Mouse (Mus musculus) midbrain, embryonic 10.5 days (tissue): ENCODE data around the gene Gm10406. TPM values are rescaled to one million over a fixed set of nuclear protein-coding genes. Genes with fewer than 3 reads are reported as not detected.
A peak's percentile ranks its signal among the peaks of the same experiment; 100 is the strongest.
"Not testable (repeated sequence)": the region's sequence is repeated elsewhere in the genome, so short reads cannot be mapped to it uniquely, and the experiment has no call there.

ENCODE experiments used
- DNase-seq: peaks from one replicate; pipeline ENCODE4 v3.0.0-alpha.2; 2017; ENCODE audit warnings: low spot score
- H3K27ac ChIP-seq: fragments of 300-500 bp; sonication (generic); replicated peaks from 2 replicates; pipeline ENCODE4 v1.5.1; 2016; ENCODE audit warnings: mild to moderate bottlenecking
- H3K27me3 ChIP-seq: fragments of 300-500 bp; sonication (generic); 2 replicates; pipeline ENCODE4 v1.6.1; 2016; ENCODE audit warnings: low read depth, mild to moderate bottlenecking; ENCODE audit not compliant: poor library complexity, severe bottlenecking
- H3K36me3 ChIP-seq: fragments of 300-500 bp; sonication (generic); 2 replicates; pipeline ENCODE4 v1.6.1; 2016; ENCODE audit warnings: mild to moderate bottlenecking, moderate library complexity
- H3K4me1 ChIP-seq: fragments of 300-500 bp; sonication (generic); 2 replicates; pipeline ENCODE4 v1.6.1; 2016
- H3K4me3 ChIP-seq: fragments of 300-500 bp; sonication (generic); 2 replicates; pipeline ENCODE4 v1.5.1; 2016; ENCODE audit warnings: mild to moderate bottlenecking, moderate library complexity
- H3K9me3 ChIP-seq: fragments of 300-500 bp; sonication (generic); replicated peaks from 2 replicates; pipeline ENCODE4 v1.6.1; 2016; ENCODE audit warnings: mild to moderate bottlenecking
- WGBS: fragments of 180-500 bp; shearing (Covaris S2); methylation state at CpG from one replicate; pipeline ENCODE4 v1.1.7; 2016; 5-methylcytosine and 5-hydroxymethylcytosine counted together
- polyA plus RNA-seq: library from polyadenylated mRNA; unstranded; fragments of >200 nt; fragmentation: Nextera tagmentation; extraction: Ambion mirVana; gene quantifications from 2 replicates; pipeline ENCODE4 v1.2.1, GENCODE M21; 2016

Gm10406 gene
- polyA plus RNA-seq: 0.98 and 1.4 TPM in 2 replicates

DNA sequence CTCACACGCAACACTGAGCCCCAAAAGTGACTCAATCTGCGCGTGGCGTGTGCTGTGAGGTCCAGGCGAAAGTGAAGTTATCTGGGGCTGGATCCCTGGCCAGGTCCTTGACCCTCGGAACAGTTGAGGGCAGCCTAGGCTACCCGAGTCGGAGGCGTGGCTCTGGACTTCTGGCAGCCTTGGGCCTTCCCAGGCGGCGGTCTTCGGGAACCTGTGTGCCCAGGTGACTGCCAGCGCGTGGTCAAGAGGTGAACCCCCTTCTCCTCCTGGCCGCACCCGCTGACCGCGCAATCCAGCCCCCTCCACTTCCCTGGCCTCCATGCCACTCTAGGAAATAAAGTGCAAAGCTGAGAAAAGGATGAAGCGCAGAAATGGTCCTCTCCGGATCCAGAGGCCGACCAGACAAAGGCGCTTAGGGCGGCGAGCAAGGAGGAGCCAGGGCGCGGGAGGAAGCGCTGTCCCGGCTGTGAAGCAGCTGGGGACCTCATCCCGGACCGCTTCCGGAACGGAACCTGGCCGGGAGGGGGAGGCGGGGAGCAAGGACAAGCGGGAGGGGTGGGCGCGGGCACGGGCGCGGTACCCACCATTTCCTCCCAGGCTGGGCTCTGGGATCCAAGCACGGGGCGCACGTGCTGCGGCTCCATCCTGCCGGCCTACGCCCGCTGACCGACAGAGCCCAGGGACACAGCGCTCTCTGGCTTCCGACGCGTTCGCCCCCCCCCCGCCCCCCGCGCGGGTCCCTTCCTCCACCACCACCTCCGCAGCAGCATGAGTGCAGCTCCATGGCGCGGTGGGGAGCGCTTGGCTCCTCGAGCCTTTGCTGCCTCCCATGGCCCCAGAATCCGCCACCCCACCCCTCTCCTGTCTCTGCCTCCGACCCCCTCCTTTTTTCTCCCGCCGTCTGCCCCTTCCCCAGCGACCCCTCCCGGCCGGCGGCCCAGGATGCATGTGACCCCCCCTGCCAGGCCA lies at the start of gene Gm10406:
Gene Gm10406, minus strand, starts transcription at position 669 of the 969 bp plus-strand sequence.
- WGBS: 2% methylated on average over 53 of the region's 70 CpGs

GRCm38 (mm10) chr14:7044870-7045269 lies 17.6 kb upstream of the Gm10406 start, which contains the start of gene Gm3685:
Gene Gm3685, minus strand, starts transcription at chr14:7044970.
- not testable (repeated sequence) for H3K4me3 ChIP-seq, DNase-seq, H3K27me3 ChIP-seq, H3K4me1 ChIP-seq, H3K9me3 ChIP-seq, H3K36me3 ChIP-seq, H3K27ac ChIP-seq
- WGBS: no CpG with 5 or more reads among the region's 2 CpGs

More for the DNA sequence above, at the start of gene Gm10406:
- not testable (repeated sequence) for H3K27me3 ChIP-seq, H3K4me1 ChIP-seq, H3K36me3 ChIP-seq, H3K9me3 ChIP-seq
- H3K27ac ChIP-seq: peak within 1 kb of the TSS; percentile 84
- DNase-seq: peak; percentile 42
- peak within 1 kb of the TSS; percentile 60 for H3K4me3 ChIP-seq

- H3K4me1 ChIP-seq, H3K36me3 ChIP-seq, H3K27me3 ChIP-seq, DNase-seq, H3K4me3 ChIP-seq, H3K9me3 ChIP-seq, H3K27ac ChIP-seq: not testable (repeated sequence)
- 8% methylated on average over 9 of the region's 9 CpGs for WGBS
Measured at GRCm38 (mm10) chr14:7026274-7026673, 975 bp downstream of the Gm10406 start.

DNA sequence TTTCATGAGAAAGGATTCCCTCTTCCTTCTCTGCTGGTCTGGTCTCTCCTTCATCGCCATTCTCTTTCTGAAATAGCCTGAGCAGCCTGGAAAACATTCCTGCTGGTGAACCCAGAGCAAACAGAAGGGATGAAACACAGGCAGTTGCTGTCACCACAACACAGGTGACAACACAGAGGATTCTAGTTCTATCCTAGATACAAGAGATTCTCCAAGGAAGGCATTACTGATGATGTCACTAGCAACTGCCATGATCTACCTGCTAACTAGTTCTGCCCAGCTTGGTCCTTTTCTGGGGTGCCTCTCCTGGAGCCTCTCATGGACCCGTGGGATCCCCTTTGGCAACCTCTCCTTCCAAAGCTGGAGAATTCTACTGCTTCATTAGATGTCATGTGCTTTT lies 53.5 kb downstream of the Gm10406 start, which contains the start of gene Gm6356:
Gene Gm6356, minus strand, starts transcription at position 101 of the 400 bp plus-strand sequence.
- not testable (repeated sequence) for H3K27me3 ChIP-seq, DNase-seq, H3K9me3 ChIP-seq, H3K27ac ChIP-seq, H3K4me3 ChIP-seq, H3K36me3 ChIP-seq, H3K4me1 ChIP-seq
- 54% methylated on average over 1 of the region's 2 CpGs for WGBS

Other genes starting within 250 kb of the Gm10406 start
- gene Gm3642, start 187.1 kb downstream of the Gm10406 start, polyA plus RNA-seq: not detected in 2 replicates
- 1.1 and 1.9 TPM in 2 replicates for gene Gm3667, start 137.5 kb downstream of the Gm10406 start, polyA plus RNA-seq
- not detected in 2 replicates for gene Gm6356, start 53.6 kb downstream of the Gm10406 start, polyA plus RNA-seq
- not detected in 2 replicates for gene Gm3685, start 17.5 kb upstream of the Gm10406 start, polyA plus RNA-seq
- gene Gm3696, start 73.2 kb upstream of the Gm10406 start, polyA plus RNA-seq: 1.4 and 2.4 TPM in 2 replicates
- gene Gm6676, start 98.0 kb upstream of the Gm10406 start, polyA plus RNA-seq: not detected in 2 replicates
- gene Gm3512, start 147.1 kb upstream of the Gm10406 start, polyA plus RNA-seq: 4.0 and 4.1 TPM in 2 replicates
- gene Gm16434, start 167.1 kb upstream of the Gm10406 start, polyA plus RNA-seq: not detected in 2 replicates
- gene Gm3727, start 237.3 kb upstream of the Gm10406 start, polyA plus RNA-seq: not detected in 2 replicates